Mouse (Mus musculus) thymus, postnatal 25 days (tissue): ENCODE data around the gene Tubb3.
"Not testable (repeated sequence)": the region's sequence is repeated elsewhere in the genome, so short reads cannot be mapped to it uniquely, and the experiment has no call there.

Experiments used
- DNase-seq: peaks from one replicate; pipeline ENCODE4 v3.0.0; 2022

The Tubb3 gene

DNA sequence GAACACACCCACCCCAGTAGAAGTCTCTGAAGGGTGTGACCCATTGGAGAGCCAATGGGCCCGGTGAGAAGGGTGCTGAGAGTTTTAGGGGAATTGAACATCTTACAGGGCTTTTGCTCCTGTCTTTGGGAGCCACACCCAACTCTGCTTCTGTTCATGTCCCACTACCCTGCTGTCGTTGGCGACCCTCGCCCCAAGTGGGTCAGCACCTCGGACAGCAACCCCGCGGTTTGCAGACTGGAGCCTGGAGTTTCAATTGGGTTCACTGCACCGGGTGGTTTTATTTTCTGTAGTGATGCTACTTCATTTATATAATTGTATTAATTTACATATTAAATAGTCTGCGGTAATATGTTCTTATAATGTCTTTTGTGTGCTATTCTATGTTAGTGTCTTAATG, 3.0 kb downstream of the Tubb3 start:
- DNase-seq, result no peak

DNA sequence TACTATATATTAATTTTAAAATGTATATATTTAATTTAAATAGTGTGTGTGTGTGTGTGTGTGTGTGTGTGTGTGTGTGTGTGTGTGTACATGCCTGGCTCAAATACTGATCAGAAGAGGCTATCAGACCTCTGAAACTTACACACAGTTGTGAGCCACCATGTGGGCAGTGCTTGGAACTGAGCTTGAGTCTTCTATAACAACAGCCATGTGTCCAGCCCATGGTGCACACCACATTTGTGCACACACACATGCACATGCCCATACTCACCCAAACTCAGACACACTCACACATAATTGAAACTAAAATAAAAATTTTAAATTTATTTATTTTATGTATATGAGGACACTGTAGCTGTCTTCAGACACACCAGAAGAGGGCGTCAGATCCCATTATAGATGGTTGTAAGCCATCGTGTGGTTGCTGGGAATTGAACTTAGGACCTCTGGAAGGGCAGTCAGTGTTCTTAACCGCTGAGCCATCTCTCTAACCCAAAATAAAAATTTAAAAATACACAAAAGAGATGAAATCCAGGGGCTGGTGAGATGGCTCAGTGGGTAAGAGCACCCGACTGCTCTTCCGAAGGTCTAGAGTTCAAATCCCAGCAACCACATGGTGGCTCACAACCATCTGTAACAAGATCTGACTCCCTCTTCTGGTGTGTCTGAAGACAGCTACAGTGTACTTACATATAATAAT, 3.9 kb downstream of the Tubb3 start:
- DNase-seq, result not testable (repeated sequence)

DNA sequence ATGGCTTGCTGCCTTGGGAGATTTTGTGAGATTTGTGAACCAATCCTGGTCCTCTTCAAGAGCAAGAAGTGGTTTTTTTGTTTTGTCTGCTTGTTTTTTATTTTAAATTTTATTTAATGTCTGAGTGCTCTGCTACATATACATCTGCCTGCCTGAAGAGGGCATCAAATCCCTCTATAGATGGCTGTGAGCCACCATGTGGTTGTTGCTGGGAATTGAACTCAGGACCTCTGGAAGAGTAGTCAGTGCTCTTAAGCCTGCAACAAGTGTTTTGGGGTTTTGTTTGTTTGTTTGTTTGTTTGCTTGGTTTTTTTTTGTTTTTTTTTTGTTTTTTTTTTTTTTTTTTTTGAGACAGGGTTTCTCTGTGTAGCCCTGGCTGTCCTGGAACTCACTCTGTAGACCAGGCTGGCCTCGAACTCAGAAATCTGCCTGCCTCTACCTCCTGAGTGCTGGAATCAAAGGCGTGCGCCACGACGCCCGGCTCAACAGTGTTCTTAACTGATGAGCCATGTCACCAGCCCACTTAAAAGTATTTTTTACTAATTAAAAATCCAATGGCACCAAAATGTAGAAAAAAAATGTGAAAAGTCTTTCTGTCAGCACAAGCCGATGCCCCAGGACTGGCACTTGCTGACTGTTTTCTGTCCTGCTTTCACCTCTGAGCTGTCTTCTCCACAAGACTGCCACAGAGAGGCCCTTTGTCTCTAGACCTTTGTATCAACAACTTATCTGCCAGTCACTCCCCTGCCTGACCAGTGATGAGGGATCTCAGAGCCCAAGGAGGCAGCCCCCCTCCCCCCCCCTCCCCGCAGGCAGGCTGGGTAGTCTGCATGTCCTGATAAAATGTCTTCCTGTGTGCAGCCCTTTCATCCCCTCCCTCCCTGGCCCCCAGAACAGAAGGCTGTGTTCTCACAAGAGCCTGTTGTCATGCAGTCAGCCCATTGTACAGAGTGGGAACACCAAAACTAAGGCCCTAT, 5.0 kb downstream of the Tubb3 start:
- no peak for DNase-seq

DNA sequence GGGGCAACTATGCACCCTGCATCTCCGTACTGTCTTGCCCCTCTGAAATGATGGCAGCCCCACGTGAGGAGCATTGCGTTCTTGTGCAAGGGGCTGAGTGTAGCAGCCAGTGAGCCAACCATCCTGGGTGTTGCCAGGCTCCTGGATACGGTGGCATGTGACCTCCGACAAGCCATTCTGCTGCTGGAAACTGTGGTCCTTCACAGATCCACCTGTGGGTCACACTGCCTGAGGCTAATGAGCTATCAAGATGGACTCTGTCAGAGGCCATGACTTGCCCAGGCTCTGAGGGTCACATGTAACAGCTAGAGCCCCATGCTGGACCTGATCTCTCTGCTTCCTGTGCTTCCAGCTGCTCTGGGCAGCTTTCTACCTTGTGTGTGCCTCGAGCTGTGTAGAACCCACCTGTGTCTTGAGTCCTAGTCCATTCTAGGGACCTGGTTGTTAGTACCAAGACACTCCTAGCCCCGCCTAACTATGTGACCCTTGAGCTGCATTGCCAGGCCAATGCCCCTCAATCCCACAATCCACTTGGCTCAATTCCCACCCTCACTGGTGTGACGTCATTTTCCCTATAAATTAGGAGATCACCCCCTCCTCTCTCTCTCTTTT, 5.8 kb downstream of the Tubb3 start:
- no peak for DNase-seq

DNA sequence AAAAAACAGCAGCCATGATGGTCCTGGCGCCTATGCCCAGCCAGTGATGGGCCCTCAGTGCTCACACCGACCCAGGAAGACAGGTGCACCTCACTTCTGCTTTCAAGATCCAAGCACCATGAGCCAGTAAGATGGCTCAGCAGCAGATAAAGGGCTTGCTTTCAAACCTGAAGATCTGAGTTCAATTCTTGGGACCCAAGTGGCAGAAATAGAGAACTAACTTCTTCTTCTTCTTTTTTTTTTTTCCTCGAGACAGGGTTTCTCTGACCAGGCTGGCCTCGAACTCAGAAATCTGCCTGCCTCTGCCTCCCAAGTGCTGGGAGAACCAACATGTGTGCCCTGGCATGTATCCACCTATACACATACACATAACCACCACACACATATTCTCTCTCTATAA, 8.5 kb downstream of the Tubb3 start:
- no peak for DNase-seq

DNA sequence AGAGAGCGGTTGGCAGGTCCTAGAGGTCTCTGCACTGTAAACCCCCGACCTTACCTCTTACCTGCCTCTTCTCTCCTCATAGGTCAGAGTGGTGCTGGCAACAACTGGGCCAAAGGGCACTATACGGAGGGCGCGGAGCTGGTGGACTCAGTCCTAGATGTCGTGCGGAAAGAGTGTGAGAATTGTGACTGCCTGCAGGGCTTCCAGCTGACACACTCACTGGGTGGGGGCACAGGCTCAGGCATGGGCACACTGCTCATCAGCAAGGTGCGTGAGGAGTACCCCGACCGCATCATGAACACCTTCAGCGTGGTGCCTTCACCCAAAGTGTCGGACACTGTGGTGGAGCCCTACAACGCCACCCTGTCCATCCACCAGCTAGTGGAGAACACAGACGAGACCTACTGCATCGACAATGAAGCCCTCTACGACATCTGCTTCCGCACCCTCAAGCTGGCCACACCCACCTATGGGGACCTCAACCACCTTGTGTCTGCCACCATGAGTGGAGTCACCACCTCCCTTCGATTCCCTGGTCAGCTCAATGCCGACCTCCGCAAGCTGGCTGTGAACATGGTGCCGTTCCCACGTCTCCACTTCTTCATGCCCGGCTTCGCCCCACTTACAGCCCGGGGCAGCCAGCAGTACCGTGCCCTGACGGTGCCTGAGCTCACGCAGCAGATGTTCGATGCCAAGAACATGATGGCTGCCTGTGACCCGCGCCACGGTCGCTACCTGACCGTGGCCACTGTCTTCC, 9.5 kb downstream of the Tubb3 start:
- no peak for DNase-seq

DNA sequence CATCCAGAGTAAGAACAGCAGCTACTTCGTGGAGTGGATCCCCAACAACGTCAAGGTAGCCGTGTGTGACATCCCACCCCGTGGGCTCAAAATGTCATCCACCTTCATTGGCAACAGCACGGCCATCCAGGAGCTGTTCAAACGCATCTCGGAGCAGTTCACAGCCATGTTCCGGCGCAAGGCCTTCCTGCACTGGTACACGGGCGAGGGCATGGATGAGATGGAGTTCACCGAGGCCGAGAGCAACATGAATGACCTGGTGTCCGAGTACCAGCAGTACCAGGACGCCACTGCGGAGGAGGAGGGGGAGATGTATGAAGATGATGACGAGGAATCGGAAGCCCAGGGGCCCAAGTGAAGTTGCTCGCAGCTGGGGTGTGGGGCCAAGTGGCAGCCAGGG, 10.1 kb downstream of the Tubb3 start:
- no peak for DNase-seq

DNA sequence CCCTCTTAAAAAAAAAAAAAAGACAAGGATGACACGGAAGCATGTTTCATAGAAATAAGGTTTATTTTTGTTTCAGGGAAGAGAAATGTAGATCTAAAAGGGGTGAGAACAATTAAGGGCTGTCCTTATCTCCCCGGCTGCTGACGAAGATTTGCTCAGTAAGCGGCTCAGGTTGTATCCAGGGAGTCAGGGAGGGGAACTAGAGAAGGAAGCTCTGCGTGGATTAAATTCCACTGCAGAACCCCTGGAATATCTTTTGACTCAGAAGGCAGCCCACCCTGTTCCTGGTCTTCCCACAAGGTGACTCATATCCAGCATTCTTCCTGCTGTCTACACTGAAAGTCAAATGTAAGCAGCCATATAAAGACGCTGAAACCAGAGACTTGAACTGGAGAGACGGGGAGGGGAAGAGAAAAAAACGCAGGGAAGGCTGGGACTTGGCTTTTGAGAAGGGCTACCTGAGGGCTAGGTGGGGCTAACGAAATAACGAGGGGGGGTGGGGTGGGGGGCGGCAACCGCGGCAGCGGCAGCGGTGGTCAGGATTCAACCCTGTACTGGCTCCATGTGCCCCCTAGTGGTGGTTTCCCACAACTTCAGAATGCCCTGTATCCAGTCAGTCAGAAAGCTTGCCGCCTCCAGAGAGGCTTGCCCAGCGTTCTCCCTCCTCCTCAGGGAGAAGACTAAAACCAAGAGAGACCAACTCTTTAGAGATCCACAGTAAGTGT, 11.0 kb downstream of the Tubb3 start:
- peak; percentile 73 for DNase-seq

DNA sequence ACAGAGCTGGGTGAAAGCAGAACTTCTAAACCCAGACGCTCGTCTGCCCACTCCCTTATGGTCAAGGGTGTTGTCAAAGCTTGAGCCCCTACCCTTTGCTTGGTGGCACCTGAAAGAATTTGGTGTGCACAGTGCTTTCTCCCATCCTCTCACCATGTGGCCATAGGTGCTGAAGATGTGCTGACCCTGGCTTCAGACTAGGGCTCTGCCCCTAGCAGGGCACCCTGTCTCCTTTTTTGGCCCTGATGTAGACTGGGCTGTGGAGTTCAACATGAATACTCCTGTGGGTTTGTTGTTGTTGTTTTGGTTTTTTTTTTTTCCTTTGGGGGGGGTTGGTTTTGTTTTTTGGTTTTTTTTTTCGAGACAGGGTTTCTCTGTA, 11.5 kb downstream of the Tubb3 start:
- DNase-seq, result no peak

DNA sequence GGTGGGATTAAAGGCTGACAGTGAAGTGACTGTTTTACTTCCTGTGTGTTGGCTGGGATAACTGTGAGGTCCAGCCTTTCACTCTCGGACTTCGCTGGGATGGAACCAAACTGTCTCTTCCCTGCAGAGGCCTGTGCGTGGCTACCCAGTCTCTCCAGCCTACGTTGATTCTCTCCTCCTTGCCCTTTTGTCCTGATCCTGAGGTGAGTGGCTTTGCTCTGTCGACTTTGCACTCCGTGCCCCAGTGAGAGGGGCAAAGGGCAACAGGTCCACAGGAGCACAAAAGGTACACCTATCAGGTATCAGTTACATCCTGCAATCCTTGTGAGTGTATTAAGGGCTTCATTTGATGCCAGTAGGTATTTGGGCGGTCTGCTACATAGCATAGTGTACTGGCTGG, 12.2 kb downstream of the Tubb3 start, which contains the start of gene Def8:
TSS of gene Def8 (plus strand) at position 87 of the 400 bp plus-strand sequence.
- no peak for DNase-seq

DNA sequence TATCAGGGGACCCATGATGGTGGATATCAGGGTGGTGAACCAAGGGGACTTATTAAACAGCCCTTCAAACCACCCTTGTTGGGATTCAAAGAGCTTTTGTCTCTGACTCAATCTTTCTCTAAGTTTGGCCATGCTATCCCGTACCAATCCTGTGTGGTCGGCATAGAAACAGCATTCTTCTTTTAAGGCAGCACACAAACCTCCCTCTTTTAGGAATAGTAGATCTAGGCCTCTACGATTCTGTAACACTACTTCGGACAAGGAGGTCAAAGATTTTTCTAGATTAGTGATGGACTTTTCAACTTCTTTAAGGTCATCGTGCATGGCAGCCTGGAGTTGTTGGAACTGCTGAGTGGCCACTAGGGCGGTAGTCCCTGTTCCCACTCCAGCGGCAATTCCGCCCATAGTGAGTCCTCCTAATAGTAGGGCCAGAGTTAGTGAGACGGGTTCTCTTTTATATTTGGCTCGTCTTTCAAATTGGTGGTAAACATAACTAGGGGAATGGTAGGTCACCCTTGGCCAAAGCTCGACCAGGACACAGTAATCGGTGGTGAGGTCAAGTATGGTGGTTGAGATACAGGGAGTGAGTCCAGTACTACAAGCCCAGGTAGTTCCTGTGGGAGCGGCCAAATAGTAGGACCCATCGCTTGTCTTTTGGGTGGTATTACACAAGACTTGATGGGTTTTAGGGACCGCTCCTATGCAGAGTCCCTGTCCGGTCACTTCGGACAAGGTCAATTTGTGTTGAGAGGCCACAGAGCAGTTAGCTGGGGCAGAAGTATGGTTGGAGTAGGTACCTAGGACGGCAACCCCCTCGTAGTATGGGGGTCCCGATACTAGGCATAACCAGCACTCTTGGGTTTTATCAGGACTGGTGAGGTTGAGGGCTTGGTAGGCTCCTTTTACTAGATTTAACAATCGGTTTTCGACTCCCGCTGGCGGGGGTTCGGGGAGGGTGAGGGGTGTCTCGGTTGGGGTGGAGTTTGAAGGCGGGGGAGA, 15.6 kb downstream of the Tubb3 start:
- DNase-seq, result no peak

DNA sequence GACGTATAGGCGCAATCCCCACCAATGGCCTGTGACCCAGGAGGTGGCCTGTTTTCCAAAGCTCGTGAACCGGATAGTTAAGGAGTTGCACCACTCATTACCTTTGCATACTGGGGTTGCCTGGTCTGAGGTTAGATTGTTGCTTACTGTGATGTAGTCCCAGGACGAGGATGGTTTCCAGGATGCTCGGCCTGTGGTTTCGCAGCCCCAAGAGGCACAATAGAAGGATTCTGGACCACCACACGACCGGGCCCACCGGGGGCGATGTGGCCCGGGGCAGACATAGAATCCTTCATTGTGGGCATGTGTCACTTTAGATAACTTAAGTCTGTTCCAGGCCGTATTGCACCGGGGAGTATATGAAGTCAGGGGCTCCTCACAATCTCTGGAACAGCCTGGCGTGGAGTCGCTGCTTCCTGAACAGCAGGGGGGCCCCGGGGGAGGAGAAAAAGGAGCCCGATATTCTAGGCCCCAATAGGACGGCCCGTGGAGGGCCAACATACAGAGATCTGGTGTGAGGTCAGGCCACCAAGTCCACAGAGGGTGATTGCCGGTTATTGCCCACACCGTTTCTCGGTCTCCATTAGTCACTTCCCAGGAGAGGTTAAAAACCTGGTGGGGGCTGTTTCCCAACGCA, 16.5 kb downstream of the Tubb3 start:
- no peak for DNase-seq

DNA sequence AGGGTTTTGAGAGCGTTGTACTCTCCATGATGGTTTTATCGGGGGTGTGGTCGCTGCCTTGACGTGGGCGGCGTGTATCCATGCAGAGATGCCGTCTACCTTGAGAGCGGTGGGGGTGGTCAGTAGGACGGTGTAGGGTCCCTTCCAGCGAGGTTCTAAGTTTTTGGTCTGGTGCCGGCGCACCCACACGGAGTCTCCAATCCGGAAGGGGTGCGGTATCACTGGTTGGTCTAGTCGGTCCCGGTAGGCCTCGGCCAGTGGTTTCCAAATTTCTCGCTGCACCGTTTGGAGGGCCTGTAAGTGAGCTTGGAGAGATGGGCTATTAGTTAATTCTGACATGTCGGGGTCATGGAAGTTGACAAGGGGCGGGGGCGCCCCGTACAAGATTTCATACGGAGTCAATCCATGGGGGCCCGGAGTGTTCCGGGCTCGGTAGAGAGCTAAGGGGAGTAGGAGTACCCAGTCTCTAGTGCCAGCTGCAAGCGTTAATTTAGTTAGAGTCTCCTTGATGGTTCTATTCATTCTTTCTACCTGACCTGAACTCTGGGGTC, 17.2 kb downstream of the Tubb3 start:
- no peak for DNase-seq

DNA sequence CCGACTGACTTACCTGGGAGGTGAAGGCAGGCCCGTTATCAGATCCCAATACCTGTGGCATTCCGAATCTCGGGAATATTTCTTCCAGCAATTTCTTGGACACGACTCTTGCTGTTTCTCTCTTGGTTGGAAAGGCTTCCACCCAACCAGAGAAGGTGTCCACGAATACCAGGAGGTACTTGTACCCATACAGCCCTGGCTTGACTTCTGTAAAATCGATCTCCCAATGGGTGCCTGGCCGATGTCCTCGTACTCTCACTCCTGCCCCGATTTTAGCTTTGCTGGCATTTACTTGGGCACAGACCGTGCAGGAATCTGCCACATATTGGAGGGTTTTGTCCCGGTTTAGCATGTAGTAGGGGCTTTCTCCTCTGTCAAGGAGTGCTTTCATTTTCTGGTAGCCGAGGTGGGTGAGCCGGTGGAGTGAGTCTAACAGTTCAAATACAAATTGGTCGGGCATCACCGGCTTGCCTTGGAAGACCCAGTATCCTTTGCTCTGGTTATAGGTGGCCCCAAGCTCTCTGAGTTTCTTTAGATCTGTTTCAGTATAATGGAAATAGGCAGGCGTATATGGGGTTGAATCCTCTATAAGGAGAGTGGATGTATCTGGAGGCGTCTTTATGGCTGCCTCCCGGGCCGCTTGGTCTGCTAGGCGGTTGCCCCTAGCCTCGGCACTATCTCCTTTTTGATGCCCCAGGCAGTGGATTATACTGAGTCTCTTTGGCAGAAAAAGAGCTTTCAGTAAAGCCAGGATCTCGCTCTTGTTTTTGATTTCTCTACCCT, 17.9 kb downstream of the Tubb3 start:
- no peak for DNase-seq

DNA sequence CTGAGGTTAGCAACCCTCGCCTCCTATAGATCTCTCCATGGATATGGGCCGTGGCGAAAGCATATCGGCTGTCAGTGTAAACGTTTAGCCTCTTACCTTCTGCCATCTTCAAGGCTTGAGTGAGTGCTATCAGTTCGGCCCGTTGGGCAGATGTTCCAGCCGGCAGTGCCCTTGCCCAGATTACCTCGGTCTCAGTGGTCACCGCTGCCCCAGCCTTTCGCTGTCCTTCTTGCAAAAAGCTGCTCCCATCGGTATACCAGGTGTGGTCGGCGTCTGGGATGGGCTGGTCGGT, 18.4 kb downstream of the Tubb3 start:
- DNase-seq, result not testable (repeated sequence)

DNA sequence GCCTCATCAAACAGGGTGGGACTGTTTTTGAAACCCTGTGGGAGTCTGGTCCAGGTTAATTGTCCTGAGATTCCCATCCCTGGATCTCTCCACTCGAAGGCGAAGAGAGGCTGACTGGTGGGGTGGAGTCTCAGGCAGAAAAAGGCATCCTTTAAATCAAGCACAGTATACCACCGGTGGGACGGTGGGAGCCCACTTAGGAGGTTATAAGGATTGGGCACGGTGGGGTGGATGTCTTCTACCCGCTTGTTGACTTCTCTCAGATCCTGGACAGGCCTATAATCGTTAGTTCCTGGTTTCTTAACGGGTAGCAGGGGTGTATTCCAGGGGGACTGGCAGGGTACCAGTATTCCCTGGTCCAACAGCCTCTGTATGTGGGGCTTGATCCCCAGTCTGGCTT, 19.7 kb downstream of the Tubb3 start:
- DNase-seq, result not testable (repeated sequence)

DNA sequence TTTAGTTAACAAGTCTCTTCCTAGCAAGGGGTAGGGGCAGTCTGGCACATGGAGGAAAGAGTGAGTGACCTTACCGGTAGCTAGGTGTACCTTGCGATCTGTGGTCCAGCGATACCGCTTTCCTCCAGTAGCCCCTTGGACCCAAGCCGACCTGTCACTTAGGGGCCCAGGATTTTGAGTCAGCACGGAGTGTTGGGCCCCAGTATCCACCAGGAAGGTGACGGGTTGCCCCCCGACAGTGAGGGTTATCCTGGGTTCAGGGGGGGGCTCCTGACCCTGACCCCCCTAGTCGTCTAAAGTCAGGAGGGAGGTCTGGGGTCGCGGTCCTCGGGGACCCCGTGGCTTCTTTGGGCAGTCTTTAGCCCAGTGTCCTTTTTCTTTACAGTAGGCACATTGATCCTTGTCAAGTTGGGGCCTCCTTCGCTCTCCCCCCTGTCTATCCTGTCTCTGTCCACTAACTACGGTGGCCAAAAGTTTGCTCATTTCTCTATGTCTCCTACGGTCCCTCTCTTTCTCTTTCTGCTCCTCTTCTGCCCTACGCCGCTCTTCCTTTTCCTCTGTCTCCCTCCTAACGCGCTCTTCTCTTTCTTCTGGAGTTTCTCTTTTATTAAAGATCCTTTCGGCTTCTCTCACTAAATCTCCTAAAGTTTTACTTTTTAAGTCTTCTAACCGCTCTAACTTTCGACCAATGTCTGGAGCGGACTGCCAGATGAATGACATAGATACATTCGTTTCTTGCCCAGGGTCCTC, 20.6 kb downstream of the Tubb3 start:
- no peak for DNase-seq

DNA sequence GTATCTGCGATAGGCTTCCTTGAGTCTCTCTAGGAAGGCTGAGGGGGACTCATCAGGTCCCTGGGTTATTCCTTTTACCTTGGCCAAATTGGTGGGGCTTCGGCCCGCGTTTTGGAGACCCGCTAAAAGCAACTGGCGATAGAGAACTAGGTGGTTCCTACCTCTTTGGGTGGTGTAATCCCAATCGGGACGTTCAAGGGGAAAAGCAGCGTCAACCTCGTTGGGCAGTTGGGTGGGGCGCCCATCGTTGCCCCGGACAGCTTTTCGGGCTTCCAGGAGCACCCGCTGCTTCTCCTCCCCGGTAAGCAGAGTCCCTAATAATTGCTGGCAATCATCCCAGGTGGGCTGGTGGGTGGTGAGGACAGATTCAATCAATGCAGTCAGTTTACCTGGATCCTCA, 21.2 kb downstream of the Tubb3 start:
- no peak for DNase-seq
